ENCODE assay signal across 8 mouse cellular contexts in genomic region chr17:25016292-25017132, GRCm38 (mm10). TPM values are rescaled to one million over a fixed set of nuclear protein-coding genes. Genes with fewer than 3 reads are reported as not detected.
DNase-seq lines count a peak whose midpoint lies in the region; ATAC-seq lines count a peak whose summit lies in the region.

No protein-coding gene starts in this region.

- H3K4me3 ChIP-seq in hindbrain, embryonic 15.5 days: peak overlapping the region; percentile 88

- WGBS in hindbrain, embryonic 15.5 days: under 1% methylated on average over 55 of the region's 55 CpGs

- H3K27me3 ChIP-seq in hindbrain, embryonic 15.5 days: no peaks in the 10 kb centered on the region

- ATAC-seq in hindbrain, embryonic 15.5 days (ENCODE audit: low FRiP score, low read depth): peak; percentile 92
- ATAC-seq in megakaryocyte progenitor cell, adult 5-6 weeks (replicated peaks; ENCODE audit: poor library complexity): peak; percentile 56

- H3K36me3 ChIP-seq in hindbrain, embryonic 15.5 days: peaks cover 12% of the 10 kb centered on the region

- peaks cover 46% of the 10 kb centered on the region for H3K4me1 ChIP-seq in hindbrain, embryonic 15.5 days (replicated peaks)

- H3K4me2 ChIP-seq in hindbrain, embryonic 15.5 days: peak overlapping the region; percentile 98

- no peaks in the 10 kb centered on the region for H3K9me3 ChIP-seq in hindbrain, embryonic 15.5 days

- DNase-seq in T-cell, adult 2 months (ENCODE audit: low spot score): peak; percentile 62
- peak; percentile 45 to 69 for DNase-seq in cerebellum, postnatal 4 days (ENCODE audit: low spot score in 2 of 2)
- peak; percentile 12 to 80 for DNase-seq in frontal cortex, postnatal 36 days (ENCODE audit: low spot score in 2 of 2)
- DNase-seq in left cerebral cortex, postnatal 14 days (ENCODE audit: low spot score in 2 of 2): peak; percentile 78 to 87
- DNase-seq in right cerebral cortex, adult 2 months (ENCODE audit: low spot score in 2 of 2): peak; percentile 76 to 82
- DNase-seq in urinary bladder, postnatal 36 days (ENCODE audit: low spot score in 2 of 2): peak; percentile 61 to 77

- H3K9ac ChIP-seq in hindbrain, embryonic 15.5 days: peak overlapping the region; percentile 79

- intact Hi-C loops in left cerebral cortex, postnatal 14 days (cut with DNase I): no loop called here

- peak overlapping the region; percentile 80 for H3K27ac ChIP-seq in hindbrain, embryonic 15.5 days (replicated peaks)

RNA-seq across cellular contexts. Expression of gene Ift140, which starts 0.6 kb away (rescaled TPM):
- polyA plus RNA-seq in hindbrain, embryonic 15.5 days (2015; fragmentation: Nextera tagmentation; extraction: Ambion mirVana): 18.8 and 20.0 TPM in 2 replicates
- total RNA-seq in left cerebral cortex, postnatal 14 days (2021): 10 to 100 TPM; 19.8 to 22.9 TPM
- 8.0 and 11.0 TPM in 2 replicates for total RNA-seq in megakaryocyte progenitor cell, adult 5-6 weeks (2015)
- 20.2 and 20.3 TPM in 2 replicates for total RNA-seq in megakaryocyte progenitor cell, adult 5-6 weeks (2017)

RNA-seq across cellular contexts. Expression of gene Cramp1l, which starts 0.9 kb away (rescaled TPM):
- polyA plus RNA-seq in hindbrain, embryonic 15.5 days (2015; fragmentation: Nextera tagmentation; extraction: Ambion mirVana): 6.3 and 6.7 TPM in 2 replicates
- total RNA-seq in left cerebral cortex, postnatal 14 days (2021): 10 to 100 TPM; 26.0 to 27.9 TPM
- total RNA-seq in megakaryocyte progenitor cell, adult 5-6 weeks (2015): 21.4 and 21.9 TPM in 2 replicates
- total RNA-seq in megakaryocyte progenitor cell, adult 5-6 weeks (2017): 7.7 and 8.5 TPM in 2 replicates

RNA-seq across cellular contexts. Expression of gene Jpt2, which starts 56.0 kb away (rescaled TPM):
- polyA plus RNA-seq in hindbrain, embryonic 15.5 days (2015; fragmentation: Nextera tagmentation; extraction: Ambion mirVana): 101 and 112 TPM in 2 replicates
- 10 to 100 TPM in 1 of 2 experiments, 1 to 10 TPM in 1; 5.3 to 10.4 TPM for total RNA-seq in left cerebral cortex, postnatal 14 days (2021)
- total RNA-seq in megakaryocyte progenitor cell, adult 5-6 weeks (2015): 125 and 131 TPM in 2 replicates
- 114 and 116 TPM in 2 replicates for total RNA-seq in megakaryocyte progenitor cell, adult 5-6 weeks (2017)

Comparison
In these comparisons a context has a peak if more than half of its experiments do, and no peak if none do; other contexts are left out.
1. Peak in every context shown above with its lines: DNase-seq, ATAC-seq, H3K4me3 ChIP-seq and H3K27ac ChIP-seq.
2. RNA of gene Jpt2, which starts 56.0 kb away (total RNA-seq): 114 to 131 TPM in megakaryocyte progenitor cell, adult 5-6 weeks; 5.3 to 10.4 TPM in left cerebral cortex, postnatal 14 days; every median in the first group is over 10 times any median in the second.